Mouse (Mus musculus) cortical plate, adult 2 months (tissue): ENCODE measurements at regions not wholly inside any gene's neighbourhood (a gene's known extent, or its start where the extent isn't known, plus 50 kb on each side); places are given as distances from the start of the nearest gene placed in this dataset.

ENCODE experiments used
- H3K27ac ChIP-seq: fragments of 200-500 bp; 2 replicates; pipeline ENCODE4 v1.5.1; 2012; ENCODE audit warnings: low read length, control low read depth, inconsistent platforms; ENCODE audit not compliant: insufficient read depth
- H3K4me1 ChIP-seq: fragments of 200-500 bp; 2 replicates; pipeline ENCODE4 v1.6.1; 2011; ENCODE audit warnings: low read length; ENCODE audit not compliant: control insufficient read depth, insufficient read depth
- H3K4me3 ChIP-seq: fragments of 200-500 bp; 2 replicates; pipeline ENCODE4 v1.5.1; 2011; ENCODE audit warnings: mild to moderate bottlenecking, low read length, control low read depth; ENCODE audit not compliant: insufficient read depth
- CTCF ChIP-seq: fragments of 200-500 bp; IDR thresholded peaks from 2 replicates; pipeline ENCODE4 v1.5.1; 2011; ENCODE audit warnings: mild to moderate bottlenecking, control low read depth, low read length; ENCODE audit not compliant: insufficient read depth; ENCODE audit errors: extremely low read depth
- POLR2A ChIP-seq: fragments of 200-500 bp; IDR thresholded peaks from 2 replicates; pipeline ENCODE4 v1.6.1; 2011; ENCODE audit warnings: mild to moderate bottlenecking, low read length, control low read depth; ENCODE audit not compliant: insufficient read depth; ENCODE audit errors: extremely low read depth

GRCm38 (mm10) chr9:46608695-46609094, 288.9 kb upstream of the 4931429L15Rik start:
- Histone ChIP-seq H3K4me3 (no peak overlapping the region), H3K4me1 (no peaks in the 10 kb centered on the region; the same call in 1 of the 2 replicates), H3K27ac (no peak overlapping the region)
- TF ChIP-seq CTCF (no peak), POLR2A (no peak)

GRCm38 (mm10) chr9:46600803-46601202, 281.0 kb upstream of the 4931429L15Rik start:
- Histone ChIP-seq H3K4me3 (no peak overlapping the region), H3K27ac (no peak overlapping the region), H3K4me1 (peaks cover 7% of the 10 kb centered on the region)
- TF ChIP-seq CTCF (no peak), POLR2A (no peak)

GRCm38 (mm10) chr9:46599931-46600708, 280.3 kb upstream of the 4931429L15Rik start:
- Histone ChIP-seq H3K4me3 (no peak overlapping the region), H3K27ac (no peak overlapping the region; the same call in 1 of the 2 replicates), H3K4me1 (peaks cover 7% of the 10 kb centered on the region)
- TF ChIP-seq POLR2A (no peak), CTCF (no peak)

- H3K4me3 ChIP-seq, result no peak overlapping the region
- no peak overlapping the region for H3K27ac ChIP-seq
- TF ChIP-seq POLR2A (no peak), CTCF (no peak)
- H3K4me1 ChIP-seq, result peaks cover 7% of the 10 kb centered on the region
Measured at GRCm38 (mm10) chr9:46598518-46598917, 278.7 kb upstream of the 4931429L15Rik start.

GRCm38 (mm10) chr9:46593444-46593843, 273.7 kb upstream of the 4931429L15Rik start:
- Histone ChIP-seq H3K4me3 (no peak overlapping the region), H3K4me1 (no peaks in the 10 kb centered on the region), H3K27ac (no peak overlapping the region)
- TF ChIP-seq CTCF (no peak), POLR2A (no peak)

GRCm38 (mm10) chr9:46592908-46593307, 273.1 kb upstream of the 4931429L15Rik start:
- Histone ChIP-seq H3K27ac (no peak overlapping the region), H3K4me1 (no peaks in the 10 kb centered on the region), H3K4me3 (no peak overlapping the region)
- TF ChIP-seq CTCF (no peak), POLR2A (no peak)

GRCm38 (mm10) chr9:46586818-46587217, 267.0 kb upstream of the 4931429L15Rik start:
- Histone ChIP-seq H3K4me3 (no peak overlapping the region), H3K27ac (no peak overlapping the region; the same call in 1 of the 2 replicates), H3K4me1 (no peaks in the 10 kb centered on the region)
- no peak for TF ChIP-seq POLR2A
- TF ChIP-seq CTCF, result no peak

- no peak overlapping the region for H3K27ac ChIP-seq
- H3K4me1 ChIP-seq, result no peaks in the 10 kb centered on the region
- H3K4me3 ChIP-seq, result no peak overlapping the region
- TF ChIP-seq CTCF (no peak), POLR2A (no peak)
Measured at GRCm38 (mm10) chr9:46581844-46582243, 262.1 kb upstream of the 4931429L15Rik start.

- no peak for TF ChIP-seq CTCF
- Histone ChIP-seq H3K4me3 (no peak overlapping the region), H3K4me1 (no peaks in the 10 kb centered on the region), H3K27ac (no peak overlapping the region)
Measured at GRCm38 (mm10) chr9:46562301-46562700, 242.5 kb upstream of the 4931429L15Rik start.

GRCm38 (mm10) chr9:46558481-46558880, 238.7 kb upstream of the 4931429L15Rik start:
- no peak overlapping the region for H3K27ac ChIP-seq
- H3K4me1 ChIP-seq, result no peaks in the 10 kb centered on the region
- TF ChIP-seq CTCF, result no peak
- TF ChIP-seq POLR2A, result no peak
- no peak overlapping the region for H3K4me3 ChIP-seq
